ENCODE assay signal across 9 mouse cellular contexts in genomic region chr7:141666190-141666589, GRCm38 (mm10). TPM values are rescaled to one million over a fixed set of nuclear protein-coding genes. Genes with fewer than 3 reads are reported as not detected.
DNase-seq lines count a peak whose midpoint lies in the region; ATAC-seq and TF ChIP-seq lines count a peak whose summit lies in the region.
"Had no signal": no experiment of that assay in that cellular context is flagged by ENCODE, and none has a peak within 500 bp of the region (broad histone marks: within the 10 kb centered on the region; RNA-seq: fewer than 3 reads in every experiment).

No protein-coding gene starts in this region.

- no peak for TF ChIP-seq POLR2A in thymus, adult 2 months (IDR thresholded peaks at IDR 0.05; ENCODE audit: control insufficient read depth, extremely low read depth, insufficient read depth, low read length, poor library complexity)
- no peak for TF ChIP-seq POLR2A in liver, adult 2 months (IDR thresholded peaks at IDR 0.05; ENCODE audit: extremely low read depth, insufficient read depth, low read length)

- H3K4me3 ChIP-seq in thymus, adult 2 months (ENCODE audit: control insufficient read depth, insufficient read depth, low read length): no peak overlapping the region
- no peak overlapping the region for H3K4me3 ChIP-seq in intestine, embryonic 15.5 days (replicated peaks)
- no peak overlapping the region for H3K4me3 ChIP-seq in liver, adult 2 months (ENCODE audit: insufficient read depth, low read depth, low read length)

- no peaks in the 10 kb centered on the region for H3K79me2 ChIP-seq in liver, adult 2 months (ENCODE audit: control insufficient read depth, insufficient read depth, low read length)

- H3K9me3 ChIP-seq in intestine, embryonic 15.5 days: no peaks in the 10 kb centered on the region

- DNase-seq in cerebellum, adult 11 months: peak; percentile 32
- DNase-seq in thymus, adult 2 months: peak; percentile 42
- DNase-seq in thymus, adult 18-20 months: no peak
- DNase-seq in liver, adult 2 months (ENCODE audit: extremely low read depth, low read depth, low spot score): peak; percentile 44
- peak; percentile 56 for DNase-seq in retina, postnatal 1 day

- no peak overlapping the region for H3K9ac ChIP-seq in intestine, embryonic 15.5 days
- no peak overlapping the region for H3K9ac ChIP-seq in liver, adult 2 months (ENCODE audit: low read depth, low read length)

- no peaks in the 10 kb centered on the region for H3K4me1 ChIP-seq in thymus, adult 2 months (replicated peaks; ENCODE audit: control insufficient read depth, insufficient read depth, low read length)
- no peaks in the 10 kb centered on the region for H3K4me1 ChIP-seq in intestine, embryonic 15.5 days (replicated peaks)
- no peaks in the 10 kb centered on the region for H3K4me1 ChIP-seq in liver, adult 2 months (ENCODE audit: control insufficient read depth, insufficient read depth, low read length)

- H3K4me2 ChIP-seq in intestine, embryonic 15.5 days (replicated peaks): no peak overlapping the region

- H3K27ac ChIP-seq in thymus, adult 2 months (ENCODE audit: control insufficient read depth, insufficient read depth, low read length): no peak overlapping the region
- no peak overlapping the region for H3K27ac ChIP-seq in intestine, embryonic 15.5 days
- H3K27ac ChIP-seq in liver, adult 2 months (replicated peaks; ENCODE audit: insufficient read depth, low read depth, low read length): no peak overlapping the region

- H3K36me3 ChIP-seq in thymus, adult 2 months (ENCODE audit: control insufficient read depth, insufficient read depth, low read length): no peaks in the 10 kb centered on the region
- no peaks in the 10 kb centered on the region for H3K36me3 ChIP-seq in intestine, embryonic 15.5 days
- no peaks in the 10 kb centered on the region for H3K36me3 ChIP-seq in liver, adult 2 months (ENCODE audit: control insufficient read depth, insufficient read depth, low read length)

- H3K27me3 ChIP-seq in thymus, adult 2 months (ENCODE audit: control insufficient read depth, insufficient read depth, low read length): no peaks in the 10 kb centered on the region
- no peaks in the 10 kb centered on the region for H3K27me3 ChIP-seq in intestine, embryonic 15.5 days (replicated peaks)
- H3K27me3 ChIP-seq in liver, adult 2 months (ENCODE audit: control insufficient read depth, insufficient read depth, low read length): no peaks in the 10 kb centered on the region

- ATAC-seq in cerebellum, adult (ENCODE audit: insufficient number of reproducible peaks, low FRiP score, low TSS enrichment): no peak
- peak; percentile 82 for ATAC-seq in common myeloid progenitor, adult 5-6 weeks (replicated peaks; ENCODE audit: low read depth, poor library complexity, severe bottlenecking)
- ATAC-seq in intestine, embryonic 15.5 days: peak; percentile 31; the same call in 1 of the 2 replicates

- no peak for TF ChIP-seq CTCF in thymus, adult 2 months (IDR thresholded peaks at IDR 0.05; ENCODE audit: borderline replicate concordance, control insufficient read depth, extremely low read depth, insufficient read depth, low read length, poor library complexity)
- peak; percentile 77 for TF ChIP-seq CTCF in liver, adult 2 months (IDR thresholded peaks at IDR 0.05; ENCODE audit: low read depth, low read length)

- WGBS in thymus, adult 2 months: 15% methylated on average over 4 of the region's 4 CpGs
- 15% methylated on average over 4 of the region's 4 CpGs for WGBS in intestine, embryonic 15.5 days
- 3% methylated on average over 4 of the region's 4 CpGs for WGBS in liver, adult 2 months

RNA-seq across cellular contexts. Expression of gene Muc6, which starts 11.1 kb away (rescaled TPM):
- 0.16 and 0.17 TPM in 2 replicates for polyA plus RNA-seq in thymus, adult 2 months (2012; rRNA removed)
- total RNA-seq in common myeloid progenitor, adult 5-6 weeks (2017): 0.18 TPM in 1 of 2 replicates, not detected in the other
- 0.21 and 0.24 TPM in 2 replicates for polyA plus RNA-seq in intestine, embryonic 15.5 days (2015; fragmentation: Nextera tagmentation; extraction: Ambion mirVana)
- total RNA-seq in liver, adult 2 months (2014; rRNA removed): 0.07 TPM in 1 of 2 replicates, not detected in the other
- not detected in 2 replicates for polyA plus RNA-seq in liver, adult 2 months (2012; rRNA removed)
- total RNA-seq: layer of hippocampus, postnatal 14 days had no signal

RNA-seq across cellular contexts. Expression of gene Muc2, which starts 23.9 kb away (rescaled TPM):
- polyA plus RNA-seq in thymus, adult 2 months (2012; rRNA removed): 1.2 and 1.4 TPM in 2 replicates
- total RNA-seq in common myeloid progenitor, adult 5-6 weeks (2017): not detected in 2 replicates
- 9.4 and 16.7 TPM in 2 replicates for polyA plus RNA-seq in intestine, embryonic 15.5 days (2015; fragmentation: Nextera tagmentation; extraction: Ambion mirVana)
- not detected in 2 replicates for total RNA-seq in liver, adult 2 months (2014; rRNA removed)
- polyA plus RNA-seq in liver, adult 2 months (2012; rRNA removed): 2.4 and 3.7 TPM in 2 replicates

Comparison
In these comparisons a context has a peak if more than half of its experiments do, and no peak if none do; other contexts are left out.
1. DNase-seq: peak in cerebellum, adult 11 months (single experiment), thymus, adult 2 months (single experiment), liver, adult 2 months (single experiment) and retina, postnatal 1 day (single experiment); none in thymus, adult 18-20 months (0 of 2).